7 mouse cellular contexts compared by ENCODE assay signal in the genomic region with DNA sequence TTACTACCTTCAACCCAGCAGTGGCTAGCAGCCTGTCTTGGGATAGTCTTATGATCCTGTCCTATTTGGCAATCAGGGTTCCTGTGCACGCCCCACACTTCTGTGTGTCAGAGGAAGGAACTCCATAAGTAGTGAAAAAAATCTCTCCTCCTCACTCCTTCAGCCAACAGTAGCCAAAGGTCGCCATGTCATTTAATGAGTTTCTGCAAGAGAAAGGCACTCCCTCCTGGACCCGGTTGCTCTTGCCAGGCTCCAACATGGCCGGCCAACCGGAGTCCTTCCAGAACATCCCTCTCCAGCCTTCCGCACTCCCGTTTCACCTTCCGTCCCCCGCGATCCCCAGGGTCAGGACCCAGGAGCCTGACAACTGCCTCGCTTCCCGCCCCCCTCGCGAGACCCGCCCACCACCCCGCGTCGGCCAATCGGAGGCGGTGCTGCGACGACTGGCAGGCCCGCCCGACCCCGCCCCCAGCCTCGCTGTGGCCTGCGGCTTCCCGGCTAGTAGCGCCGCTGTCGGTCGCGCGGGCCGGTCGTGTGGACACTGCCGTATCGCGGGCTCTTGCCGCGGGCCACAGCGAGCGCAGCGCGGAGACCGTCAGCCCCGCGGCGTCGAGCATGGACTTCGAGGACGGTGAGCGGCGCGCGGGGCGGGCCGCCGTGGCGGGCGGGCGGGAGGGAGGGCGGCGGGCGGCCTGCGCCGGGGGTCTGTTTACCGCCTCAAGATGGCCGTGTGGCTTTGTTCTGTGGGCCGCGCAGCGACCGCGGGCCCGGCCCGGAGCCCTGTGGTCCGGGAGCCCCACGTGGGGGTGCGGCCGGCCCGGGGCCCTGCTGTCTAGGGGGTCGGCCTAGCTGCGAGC. TPM values are rescaled to one million over a fixed set of nuclear protein-coding genes. Genes with fewer than 3 reads are reported as not detected.
DNase-seq lines count a peak whose midpoint lies in the region; ATAC-seq lines count a peak whose summit lies in the region.

A gene (plus strand): TSS at position 498 of the 857 bp plus-strand sequence.

- peak within 1 kb of the TSS; percentile 76 for H3K27ac ChIP-seq in embryonic facial prominence, embryonic 11.5 days (replicated peaks; ENCODE audit: low read depth, low read length)
- peak within 1 kb of the TSS; percentile 84 for H3K27ac ChIP-seq in limb, embryonic 11.5 days (replicated peaks; ENCODE audit: low read depth, low read length)
- peak within 1 kb of the TSS; percentile 90 for H3K27ac ChIP-seq in midbrain, embryonic 14.5 days (replicated peaks; ENCODE audit: low read depth, low read length)

- peak within 1 kb of the TSS; percentile 100 for H3K4me3 ChIP-seq in embryonic facial prominence, embryonic 11.5 days (ENCODE audit: low read depth, low read length)
- peak within 1 kb of the TSS; percentile 96 for H3K4me3 ChIP-seq in limb, embryonic 11.5 days (ENCODE audit: low read depth, low read length)
- H3K4me3 ChIP-seq in midbrain, embryonic 14.5 days (replicated peaks; ENCODE audit: low read depth, low read length) = peak within 1 kb of the TSS; percentile 100

- H3K4me2 ChIP-seq in embryonic facial prominence, embryonic 11.5 days (ENCODE audit: low read depth, low read length) = peak within 1 kb of the TSS; percentile 50
- H3K4me2 ChIP-seq in limb, embryonic 11.5 days (ENCODE audit: low read depth, severe bottlenecking) = peak within 1 kb of the TSS; percentile 69
- H3K4me2 ChIP-seq in midbrain, embryonic 14.5 days (ENCODE audit: low read length) = peak within 1 kb of the TSS; percentile 81

- no peaks in the 10 kb centered on the region for H3K36me3 ChIP-seq in embryonic facial prominence, embryonic 11.5 days (replicated peaks; ENCODE audit: control insufficient read depth, insufficient read depth, low read depth, low read length)
- no peaks in the 10 kb centered on the region for H3K36me3 ChIP-seq in limb, embryonic 11.5 days (ENCODE audit: control insufficient read depth, insufficient read depth, low read length)
- no peaks in the 10 kb centered on the region; the same call in 1 of the 2 replicates for H3K36me3 ChIP-seq in midbrain, embryonic 14.5 days (ENCODE audit: control insufficient read depth, insufficient read depth, low read length)

- 2% methylated on average over 46 of the region's 83 CpGs for WGBS in embryonic facial prominence, embryonic 11.5 days
- WGBS in limb, embryonic 11.5 days = under 1% methylated on average over 74 of the region's 83 CpGs
- under 1% methylated on average over 70 of the region's 83 CpGs for WGBS in midbrain, embryonic 14.5 days

- no peaks in the 10 kb centered on the region for H3K27me3 ChIP-seq in embryonic facial prominence, embryonic 11.5 days (ENCODE audit: control insufficient read depth, insufficient read depth, low read length)
- no peaks in the 10 kb centered on the region for H3K27me3 ChIP-seq in limb, embryonic 11.5 days (ENCODE audit: control insufficient read depth, insufficient read depth, low read length)
- no peaks in the 10 kb centered on the region for H3K27me3 ChIP-seq in midbrain, embryonic 14.5 days (ENCODE audit: control insufficient read depth, insufficient read depth, low read length)

- H3K9ac ChIP-seq in embryonic facial prominence, embryonic 11.5 days (replicated peaks; ENCODE audit: low read length) = peak within 1 kb of the TSS; percentile 100
- peak within 1 kb of the TSS; percentile 100 for H3K9ac ChIP-seq in limb, embryonic 11.5 days (ENCODE audit: low read length)
- H3K9ac ChIP-seq in midbrain, embryonic 14.5 days (replicated peaks; ENCODE audit: low read length) = peak within 1 kb of the TSS; percentile 99

- peak; percentile 98 for DNase-seq in adrenal gland, postnatal 14 days
- DNase-seq in embryonic facial prominence, embryonic 11.5 days (ENCODE audit: low spot score) = peak; percentile 95
- DNase-seq in heart, adult 11 months = peak; percentile 100
- DNase-seq in kidney, adult 18-20 months = peak; percentile 91
- DNase-seq in limb, embryonic 11.5 days (ENCODE audit: low spot score) = peak; percentile 96
- DNase-seq in midbrain, embryonic 14.5 days = peak; percentile 96
- DNase-seq in spleen, adult 18-20 months = peak; percentile 81 to 87

- H3K4me1 ChIP-seq in embryonic facial prominence, embryonic 11.5 days (ENCODE audit: control insufficient read depth, insufficient read depth, low read length) = no peaks in the 10 kb centered on the region
- H3K4me1 ChIP-seq in limb, embryonic 11.5 days (ENCODE audit: control insufficient read depth, insufficient read depth, low read length) = peaks cover 12% of the 10 kb centered on the region; the same call in 1 of the 2 replicates
- peaks cover 27% of the 10 kb centered on the region for H3K4me1 ChIP-seq in midbrain, embryonic 14.5 days (ENCODE audit: control insufficient read depth, insufficient read depth, low read length)

- peak; percentile 91 for ATAC-seq in embryonic facial prominence, embryonic 11.5 days (replicated peaks; ENCODE audit: insufficient number of reproducible peaks, low FRiP score, low TSS enrichment, low read depth)
- ATAC-seq in limb, embryonic 11.5 days (ENCODE audit: insufficient number of reproducible peaks, low FRiP score, low TSS enrichment, low read depth) = peak; percentile 97
- peak; percentile 96 for ATAC-seq in midbrain, embryonic 14.5 days (ENCODE audit: low FRiP score, low TSS enrichment)

- H3K9me3 ChIP-seq in embryonic facial prominence, embryonic 11.5 days (replicated peaks; ENCODE audit: control insufficient read depth, low read length) = no peaks in the 10 kb centered on the region
- no peaks in the 10 kb centered on the region for H3K9me3 ChIP-seq in limb, embryonic 11.5 days (ENCODE audit: control insufficient read depth, low read length)
- H3K9me3 ChIP-seq in midbrain, embryonic 14.5 days (ENCODE audit: control insufficient read depth, low read length) = no peaks in the 10 kb centered on the region

RNA-seq across cellular contexts. Expression of the gene that starts here (rescaled TPM):
- total RNA-seq in adrenal gland, postnatal 14 days (2021) = 29.8 and 30.5 TPM in 2 replicates
- 40.3 and 45.8 TPM in 2 replicates for polyA plus RNA-seq in embryonic facial prominence, embryonic 11.5 days (2014; fragmentation: Nextera tagmentation; extraction: Ambion mirVana)
- 44.1 and 47.7 TPM in 2 replicates for polyA plus RNA-seq in limb, embryonic 11.5 days (2014; fragmentation: Nextera tagmentation; extraction: Ambion mirVana)
- polyA plus RNA-seq in midbrain, embryonic 14.5 days (2014; fragmentation: Nextera tagmentation; extraction: Ambion mirVana) = 45.7 and 50.1 TPM in 2 replicates

Comparison
In these comparisons a context has a peak if more than half of its experiments do, and no peak if none do; other contexts are left out.
1. Peak in every context shown above with its lines: DNase-seq, ATAC-seq, H3K4me3 ChIP-seq and H3K27ac ChIP-seq.